8 mouse cellular contexts compared by ENCODE assay signal in the genomic region with DNA sequence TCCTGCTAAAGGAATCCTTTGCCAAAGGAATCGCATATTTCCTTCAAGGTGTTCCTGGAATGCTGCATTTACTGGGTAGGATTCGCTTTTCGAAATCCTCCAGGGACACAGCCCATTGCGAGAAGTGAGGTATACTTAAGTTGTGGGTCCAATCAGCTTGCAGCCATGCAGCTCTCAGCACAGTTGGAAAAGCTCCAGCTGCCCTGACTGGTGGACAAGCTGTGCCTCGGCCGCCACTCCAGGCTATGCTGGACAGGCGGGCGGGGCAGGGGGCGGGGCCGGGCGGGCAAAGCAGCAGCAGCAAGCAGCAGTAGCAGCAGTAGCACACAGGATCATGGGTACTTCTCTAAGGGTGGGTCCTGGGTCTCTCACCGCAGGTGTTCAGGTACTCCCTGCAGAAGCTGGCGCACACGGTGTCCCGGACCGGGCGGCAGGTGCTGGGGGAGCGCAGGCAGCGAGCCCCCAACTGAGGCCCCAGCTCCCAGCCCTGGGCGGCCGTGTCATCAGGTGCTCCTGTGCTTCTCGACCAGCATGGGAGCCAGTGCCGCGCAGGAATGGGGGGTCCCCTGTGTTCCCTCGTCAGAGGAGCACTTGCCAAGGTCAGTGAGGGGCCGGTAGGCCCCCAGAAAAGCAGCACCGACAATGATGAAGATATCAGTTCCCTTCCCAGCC. TPM values are rescaled to one million over a fixed set of nuclear protein-coding genes. Genes with fewer than 3 reads are reported as not detected.
DNase-seq lines count a peak whose midpoint lies in the region; ATAC-seq and TF ChIP-seq lines count a peak whose summit lies in the region.

No protein-coding gene starts in this region.

- H3K9me3 ChIP-seq in forebrain, embryonic 12.5 days = peaks cover 33% of the 10 kb centered on the region
- 0 out of 2 replicates have a peak, but pooled peaks cover 5% of the 10 kb centered on the region for H3K9me3 ChIP-seq in heart, postnatal 0 days (replicated peaks; ENCODE audit: control insufficient read depth, low read length)
- H3K9me3 ChIP-seq in liver, embryonic 16.5 days (replicated peaks; ENCODE audit: control insufficient read depth, low read length) = peaks cover 3% of the 10 kb centered on the region; the same call in 1 of the 2 replicates
- peaks cover 53% of the 10 kb centered on the region for H3K9me3 ChIP-seq in neural tube, embryonic 13.5 days

- H3K4me1 ChIP-seq in forebrain, embryonic 12.5 days = peaks cover 51% of the 10 kb centered on the region
- peaks cover 14% of the 10 kb centered on the region; the same call in 1 of the 2 replicates for H3K4me1 ChIP-seq in heart, postnatal 0 days (ENCODE audit: control insufficient read depth, insufficient read depth)
- no peaks in the 10 kb centered on the region; the same call in 1 of the 2 replicates for H3K4me1 ChIP-seq in liver, embryonic 16.5 days (ENCODE audit: control insufficient read depth, low read depth, low read length)
- peaks cover 67% of the 10 kb centered on the region for H3K4me1 ChIP-seq in neural tube, embryonic 13.5 days (replicated peaks)

- peak overlapping the region; percentile 60 for H3K4me3 ChIP-seq in forebrain, embryonic 12.5 days (replicated peaks)
- H3K4me3 ChIP-seq in heart, postnatal 0 days (ENCODE audit: low read depth, low read length) = peak overlapping the region; percentile 39
- no peak overlapping the region; the same call in 1 of the 2 replicates for H3K4me3 ChIP-seq in liver, embryonic 16.5 days (ENCODE audit: low read depth, low read length)
- H3K4me3 ChIP-seq in neural tube, embryonic 13.5 days = peak overlapping the region; percentile 59

- TF ChIP-seq EP300 in heart, postnatal 0 days (IDR thresholded peaks at IDR 0.05; ENCODE audit: low read depth) = no peak

- 47% methylated on average over 27 of the region's 27 CpGs for WGBS in forebrain, embryonic 12.5 days
- 46% methylated on average over 26 of the region's 27 CpGs for WGBS in heart, postnatal 0 days
- WGBS in liver, embryonic 16.5 days (ENCODE audit: insufficient replicate concordance) = 39% methylated on average over 27 of the region's 27 CpGs
- WGBS in neural tube, embryonic 13.5 days = 55% methylated on average over 27 of the region's 27 CpGs

- H3K27ac ChIP-seq in forebrain, embryonic 12.5 days = peak overlapping the region; percentile 89
- no peak overlapping the region for H3K27ac ChIP-seq in heart, postnatal 0 days (ENCODE audit: low read depth)
- H3K27ac ChIP-seq in liver, embryonic 16.5 days (ENCODE audit: low read length) = no peak overlapping the region
- peak overlapping the region; percentile 91 for H3K27ac ChIP-seq in neural tube, embryonic 13.5 days (replicated peaks)

- peaks cover 77% of the 10 kb centered on the region for H3K36me3 ChIP-seq in forebrain, embryonic 12.5 days (replicated peaks)
- peaks cover 20% of the 10 kb centered on the region; the same call in 1 of the 2 replicates for H3K36me3 ChIP-seq in heart, postnatal 0 days (replicated peaks; ENCODE audit: control insufficient read depth, insufficient read depth, low read length)
- H3K36me3 ChIP-seq in liver, embryonic 16.5 days (ENCODE audit: control insufficient read depth, insufficient read depth) = no peaks in the 10 kb centered on the region
- H3K36me3 ChIP-seq in neural tube, embryonic 13.5 days = peaks cover 76% of the 10 kb centered on the region

- H3K4me2 ChIP-seq in forebrain, embryonic 12.5 days = peak overlapping the region; percentile 68
- peak overlapping the region; percentile 62 for H3K4me2 ChIP-seq in heart, postnatal 0 days (ENCODE audit: low read depth, low read length)
- H3K4me2 ChIP-seq in liver, embryonic 16.5 days (ENCODE audit: low read depth, low read length) = peak overlapping the region; percentile 40; the same call in 1 of the 2 replicates
- H3K4me2 ChIP-seq in neural tube, embryonic 13.5 days = peak overlapping the region; percentile 79

- no peaks in the 10 kb centered on the region for H3K27me3 ChIP-seq in forebrain, embryonic 12.5 days
- H3K27me3 ChIP-seq in heart, postnatal 0 days (ENCODE audit: control insufficient read depth, insufficient read depth, low read length) = no peaks in the 10 kb centered on the region
- H3K27me3 ChIP-seq in liver, embryonic 16.5 days (ENCODE audit: control insufficient read depth, insufficient read depth, low read depth, low read length) = peaks cover 23% of the 10 kb centered on the region
- no peaks in the 10 kb centered on the region for H3K27me3 ChIP-seq in neural tube, embryonic 13.5 days

- no peak for TF ChIP-seq CTCF in heart, postnatal 0 days (IDR thresholded peaks at IDR 0.05; ENCODE audit: low read depth)

- H3K9ac ChIP-seq in forebrain, embryonic 12.5 days = peak overlapping the region; percentile 70
- H3K9ac ChIP-seq in heart, postnatal 0 days (replicated peaks; ENCODE audit: low read depth, low read length) = no peak overlapping the region
- H3K9ac ChIP-seq in liver, embryonic 16.5 days (ENCODE audit: low read depth, low read length) = no peak overlapping the region
- H3K9ac ChIP-seq in neural tube, embryonic 13.5 days = peak overlapping the region; percentile 88

- ATAC-seq in forebrain, embryonic 12.5 days (ENCODE audit: low FRiP score) = peak; percentile 45
- ATAC-seq in heart, postnatal 0 days (ENCODE audit: insufficient read depth, low read depth) = peak; percentile 85
- peak; percentile 66 for ATAC-seq in liver, embryonic 16.5 days (ENCODE audit: low read depth)
- peak; percentile 25; the same call in 1 of the 2 replicates for ATAC-seq in neural tube, embryonic 13.5 days (ENCODE audit: low read depth)

- DNase-seq in urinary bladder, postnatal 14 days (ENCODE audit: low spot score) = peak; percentile 88
- no peak for DNase-seq in urinary bladder, adult 2 months (ENCODE audit: low spot score)
- peak; percentile 84 for DNase-seq in heart, postnatal 0 days (ENCODE audit: low spot score)
- peak; percentile 94 for DNase-seq in kidney, postnatal 14 days
- DNase-seq in urinary bladder, postnatal 4 days (ENCODE audit: low spot score in 2 of 2) = peak; percentile 71 to 83

RNA-seq across cellular contexts. Expression of a gene that starts 1.4 kb away (rescaled TPM):
- polyA plus RNA-seq in urinary bladder, adult 2 months (2012; rRNA removed) = 7.4 and 28.8 TPM in 2 replicates
- polyA plus RNA-seq in forebrain, embryonic 12.5 days (2016; fragmentation: Nextera tagmentation; extraction: Ambion mirVana) = 5,265 and 5,863 TPM in 2 replicates
- 23.8 and 27.9 TPM in 2 replicates for total RNA-seq in heart, postnatal 0 days (2014; rRNA removed; ENCODE audit: low replicate concordance)
- polyA plus RNA-seq in heart, postnatal 0 days (2015; fragmentation: Nextera tagmentation; extraction: Ambion mirVana) = 13.1 and 13.8 TPM in 2 replicates
- polyA plus RNA-seq in liver, embryonic 16.5 days (2015; fragmentation: Nextera tagmentation; extraction: Ambion mirVana) = 12.3 and 14.3 TPM in 2 replicates
- polyA plus RNA-seq in neural tube, embryonic 13.5 days (2015; fragmentation: Nextera tagmentation; extraction: Ambion mirVana) = 4,054 and 4,218 TPM in 2 replicates

RNA-seq across cellular contexts. Expression of a gene that starts 9.8 kb away (rescaled TPM):
- polyA plus RNA-seq in urinary bladder, adult 2 months (2012; rRNA removed) = 58.7 and 61.9 TPM in 2 replicates
- polyA plus RNA-seq in forebrain, embryonic 12.5 days (2016; fragmentation: Nextera tagmentation; extraction: Ambion mirVana) = 144 and 156 TPM in 2 replicates
- 33.1 and 35.5 TPM in 2 replicates for total RNA-seq in heart, postnatal 0 days (2014; rRNA removed; ENCODE audit: low replicate concordance)
- 48.9 and 49.5 TPM in 2 replicates for polyA plus RNA-seq in heart, postnatal 0 days (2015; fragmentation: Nextera tagmentation; extraction: Ambion mirVana)
- 8.4 and 8.5 TPM in 2 replicates for polyA plus RNA-seq in liver, embryonic 16.5 days (2015; fragmentation: Nextera tagmentation; extraction: Ambion mirVana)
- 165 TPM in 2 replicates for polyA plus RNA-seq in neural tube, embryonic 13.5 days (2015; fragmentation: Nextera tagmentation; extraction: Ambion mirVana)

Comparison
In these comparisons a context has a peak if more than half of its experiments do, and no peak if none do; other contexts are left out.
1. ATAC-seq: peak in every context shown above with its lines; median percentile 85 in heart, postnatal 0 days; 66 in liver, embryonic 16.5 days; 45 in forebrain, embryonic 12.5 days; 25 in neural tube, embryonic 13.5 days.
2. H3K27ac ChIP-seq: peak in forebrain, embryonic 12.5 days (single experiment) and neural tube, embryonic 13.5 days (single experiment); none in heart, postnatal 0 days (single experiment) and liver, embryonic 16.5 days (single experiment).
3. H3K9ac ChIP-seq: peak in forebrain, embryonic 12.5 days (single experiment) and neural tube, embryonic 13.5 days (single experiment); none in heart, postnatal 0 days (single experiment) and liver, embryonic 16.5 days (single experiment).
4. RNA of a gene that starts 1.4 kb away (polyA plus RNA-seq): 5,265 to 5,863 TPM in forebrain, embryonic 12.5 days and 4,054 to 4,218 TPM in neural tube, embryonic 13.5 days; 7.4 to 28.8 TPM in urinary bladder, adult 2 months, 12.3 to 14.3 TPM in liver, embryonic 16.5 days and 13.1 to 13.8 TPM in heart, postnatal 0 days; every median in the first group is over 100 times any median in the second.
5. Peak in every context shown above with its lines, with median percentiles within 50 percentile points of each other: H3K4me2 ChIP-seq.